Mouse (Mus musculus): ENCODE measurements around the gene Dhx8. TPM values are rescaled to one million over a fixed set of nuclear protein-coding genes. Genes with fewer than 3 reads are reported as not detected.

The Dhx8 gene
- polyA plus RNA-seq (2015; fragmentation: Nextera tagmentation; extraction: Ambion mirVana) = 14.0 and 17.0 TPM in 2 replicates

DNA sequence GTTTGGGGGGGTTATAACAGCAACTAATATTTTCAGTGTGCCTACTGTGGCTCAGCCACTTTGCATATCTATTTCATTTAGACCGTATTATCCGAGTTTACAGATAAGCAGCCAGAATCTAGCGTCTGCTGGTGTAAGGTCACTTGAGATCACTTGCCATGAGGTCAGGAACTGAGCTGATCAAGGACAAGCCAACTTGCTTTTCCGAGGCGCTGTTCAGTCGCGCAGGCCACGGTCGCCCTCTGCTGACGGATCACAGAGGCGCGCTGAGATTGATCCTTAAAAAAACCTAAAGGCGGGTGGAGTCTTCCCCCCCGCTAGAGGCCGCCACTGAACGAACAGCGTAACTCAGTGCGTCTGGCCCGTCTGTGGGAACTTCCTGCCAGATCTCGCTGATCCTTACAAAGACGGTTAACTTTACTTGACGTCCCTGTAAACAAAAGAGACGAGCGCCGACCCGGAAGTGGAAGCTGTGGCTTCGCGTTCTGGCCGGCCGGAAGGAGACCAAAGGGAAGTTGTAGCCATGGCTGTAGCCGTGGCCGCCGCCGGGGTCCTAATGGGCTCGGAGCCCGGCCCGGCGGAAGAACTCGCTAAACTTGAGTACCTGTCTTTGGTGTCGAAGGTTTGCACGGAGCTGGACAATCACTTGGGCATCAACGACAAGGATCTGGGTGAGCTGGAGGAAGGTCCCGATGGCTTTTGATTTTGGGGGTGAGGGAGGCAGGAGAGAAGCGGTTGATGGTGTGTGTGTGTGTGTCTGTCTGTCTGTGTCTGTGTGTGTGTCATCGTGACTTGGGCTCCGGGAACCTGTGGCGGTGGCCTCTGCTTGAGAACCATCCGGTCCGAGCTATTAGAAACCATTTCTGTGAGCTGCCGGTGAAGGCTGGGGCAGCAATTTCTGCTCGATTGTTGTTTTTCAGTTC lies at the start of gene Dhx8:
Dhx8 (plus strand) TSS at position 402 of the 923 bp plus-strand sequence.

DNA sequence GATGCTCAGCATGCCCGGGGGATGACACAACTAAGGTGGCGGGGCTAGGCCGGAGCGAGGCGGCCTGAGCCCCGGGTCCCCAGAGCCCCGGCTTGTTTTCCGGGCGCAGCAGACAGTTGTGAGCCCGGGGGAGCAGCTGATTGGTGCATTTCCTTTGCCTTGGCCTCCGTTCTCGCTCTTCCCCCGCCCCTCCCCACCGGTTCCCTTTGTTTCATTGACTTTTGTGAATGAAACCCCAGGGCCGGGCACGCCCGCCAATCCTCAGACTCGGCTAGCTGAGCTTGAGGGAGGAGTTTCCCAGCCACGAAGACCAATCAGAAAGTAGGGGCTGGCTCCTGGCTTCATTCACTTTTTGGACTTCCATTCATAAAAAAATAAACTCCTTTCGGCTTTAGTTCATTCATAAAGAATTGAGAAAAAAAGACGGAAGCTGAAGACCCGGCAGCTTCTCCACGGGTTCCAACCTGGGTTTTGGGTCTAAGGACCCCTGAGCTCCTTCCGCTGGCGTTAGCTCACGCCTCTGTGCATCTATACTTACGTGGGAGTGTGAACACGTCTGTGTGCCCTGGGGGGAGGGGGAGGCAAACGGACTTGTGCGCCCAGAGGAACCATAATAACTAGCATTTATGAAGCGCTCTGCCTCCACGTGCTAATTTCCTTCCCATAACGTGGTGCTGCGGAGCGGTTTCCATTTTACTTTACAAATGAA lies 52.6 kb downstream of the Dhx8 start, which contains the start of gene Etv4:
Etv4 (minus strand) TSS at position 229 of the 709 bp plus-strand sequence.

Other genes starting within 250 kb of the Dhx8 start
- gene Brca1, start 181.0 kb upstream of the Dhx8 start, polyA plus RNA-seq (2015; fragmentation: Nextera tagmentation; extraction: Ambion mirVana) = 1.8 and 3.2 TPM in 2 replicates
- gene Nbr1, start 180.8 kb upstream of the Dhx8 start, polyA plus RNA-seq (2015; fragmentation: Nextera tagmentation; extraction: Ambion mirVana) = 44.8 and 67.0 TPM in 2 replicates
- 11.8 and 14.0 TPM in 2 replicates for gene Tmem106a, start 150.7 kb upstream of the Dhx8 start, polyA plus RNA-seq (2015; fragmentation: Nextera tagmentation; extraction: Ambion mirVana)
- not detected in 2 replicates for gene Gm11634, start 133.7 kb upstream of the Dhx8 start, polyA plus RNA-seq (2015; fragmentation: Nextera tagmentation; extraction: Ambion mirVana)
- 65.0 and 84.8 TPM in 2 replicates for gene Rdm1, start 105.7 kb upstream of the Dhx8 start, polyA plus RNA-seq (2015; fragmentation: Nextera tagmentation; extraction: Ambion mirVana)
- 5.2 and 5.7 TPM in 2 replicates for gene Arl4d, start 67.4 kb upstream of the Dhx8 start, polyA plus RNA-seq (2015; fragmentation: Nextera tagmentation; extraction: Ambion mirVana)
- 3.0 and 8.5 TPM in 2 replicates for gene Etv4, start 52.5 kb downstream of the Dhx8 start, polyA plus RNA-seq (2015; fragmentation: Nextera tagmentation; extraction: Ambion mirVana)
- 3.7 and 6.3 TPM in 2 replicates for gene Meox1, start 161.5 kb downstream of the Dhx8 start, polyA plus RNA-seq (2015; fragmentation: Nextera tagmentation; extraction: Ambion mirVana)
- 0.16 and 0.17 TPM in 2 replicates for gene Sost, start 234.1 kb downstream of the Dhx8 start, polyA plus RNA-seq (2015; fragmentation: Nextera tagmentation; extraction: Ambion mirVana)

Measured in adrenal gland, postnatal 0 days (tissue).